Mouse (Mus musculus) brown adipose tissue, adult 24 weeks (tissue): Measurements from ENCODE around the gene Otos. TPM values are rescaled to one million over a fixed set of nuclear protein-coding genes. Genes with fewer than 3 reads are reported as not detected.

Source experiments
- H3K27ac ChIP-seq: fragments of 200-500 bp; replicated peaks from 2 replicates; pipeline ENCODE4 v1.5.1; 2012; ENCODE audit warnings: low read depth, mild to moderate bottlenecking, low read length
- H3K4me1 ChIP-seq: fragments of 200-500 bp; 2 replicates; pipeline ENCODE4 v1.6.1; 2012; ENCODE audit warnings: low read length, mixed read lengths; ENCODE audit not compliant: control insufficient read depth, insufficient read depth, insufficient read length
- H3K4me3 ChIP-seq: fragments of 200-500 bp; 2 replicates; pipeline ENCODE4 v1.5.1; 2012; ENCODE audit warnings: low read depth, mild to moderate bottlenecking, low read length, moderate library complexity; ENCODE audit not compliant: insufficient read depth
- polyA plus RNA-seq: library from polyadenylated mRNA; stranded (reverse); fragments of >200 nt; gene quantifications from 2 replicates; pipeline ENCODE4 v1.2.4, GENCODE M21; 2012; ENCODE audit not compliant: missing spikeins, insufficient read depth, insufficient read length

The Otos gene
- polyA plus RNA-seq, 1 experiment = not detected

DNA sequence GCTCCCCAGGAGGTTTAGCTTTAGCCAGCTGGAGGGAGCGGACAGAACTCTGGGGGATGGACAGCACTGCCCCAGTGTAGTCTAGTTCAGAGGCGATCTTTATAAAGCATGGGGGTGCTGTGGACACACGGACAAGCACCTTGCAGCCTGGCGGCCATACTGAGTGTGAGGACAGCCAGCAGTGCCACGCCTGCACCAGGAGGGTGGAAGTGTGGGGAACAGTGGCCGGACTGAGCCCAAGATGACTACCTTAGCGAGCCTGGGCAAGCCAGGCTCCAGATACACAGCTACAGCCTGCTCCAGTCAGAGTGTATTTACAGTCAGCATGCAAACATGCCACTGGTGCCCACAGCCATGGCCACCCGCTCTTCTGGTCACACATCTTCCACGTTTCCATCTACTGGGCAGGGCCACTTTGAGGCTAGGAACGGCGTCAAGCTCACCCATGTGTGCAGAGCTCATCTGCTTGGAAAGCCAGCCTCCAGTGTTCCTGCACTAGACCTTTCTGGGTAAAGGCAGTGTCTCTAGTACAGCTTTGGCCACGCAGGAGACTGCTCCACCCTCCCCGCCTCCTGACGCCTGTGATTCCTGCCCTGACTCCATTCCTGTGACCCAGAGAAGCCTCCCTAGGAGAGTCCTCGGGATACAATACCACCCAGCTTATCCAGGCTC is 11.0 kb downstream of the Otos start:
- no peak overlapping the region for H3K4me3 ChIP-seq
- peaks cover 15% of the 10 kb centered on the region for H3K4me1 ChIP-seq
- H3K27ac ChIP-seq = no peak overlapping the region

DNA sequence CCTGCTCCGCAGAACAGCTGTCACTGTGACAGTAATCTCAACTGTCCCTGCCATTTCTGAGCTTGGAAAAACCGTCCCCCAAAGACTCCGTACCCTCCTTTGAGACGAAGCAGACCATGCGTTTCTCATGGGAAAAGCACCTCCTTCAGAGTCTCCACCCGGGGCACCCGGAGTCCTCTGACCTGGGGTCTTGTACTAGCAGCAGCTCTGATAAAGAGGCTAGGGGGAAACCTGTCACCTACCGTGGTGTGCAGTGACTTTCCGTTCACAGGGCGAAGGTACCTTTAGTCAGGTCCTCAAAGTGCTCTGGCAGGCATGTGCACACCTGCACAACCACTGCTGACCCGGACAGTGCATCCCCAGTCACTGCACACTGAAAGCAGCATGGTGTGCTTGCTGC is 12.0 kb downstream of the Otos start:
- Histone ChIP-seq H3K4me3 (no peak overlapping the region), H3K27ac (no peak overlapping the region), H3K4me1 (peaks cover 12% of the 10 kb centered on the region)

DNA sequence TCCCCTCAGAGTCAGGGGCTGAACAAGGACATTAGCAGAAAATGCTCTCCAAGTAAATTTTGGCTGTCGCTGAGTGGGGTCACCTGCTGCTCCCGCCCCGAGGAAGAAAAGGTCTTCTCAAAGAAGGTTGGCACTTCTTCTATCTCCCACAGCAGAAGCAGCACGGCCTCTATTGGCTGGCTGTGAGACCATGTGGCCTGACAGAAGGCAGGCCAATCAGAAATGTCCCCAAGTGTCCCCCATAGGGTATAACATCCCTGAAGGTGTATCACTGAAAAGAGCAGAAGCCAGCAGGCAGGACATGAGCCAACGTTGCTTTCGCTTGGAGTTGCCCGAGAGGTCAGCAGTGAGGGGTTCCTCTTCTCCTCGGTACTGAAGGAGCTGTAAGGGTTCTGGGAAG is 12.6 kb downstream of the Otos start:
- H3K4me1 ChIP-seq = peaks cover 11% of the 10 kb centered on the region
- no peak overlapping the region for H3K4me3 ChIP-seq
- H3K27ac ChIP-seq = no peak overlapping the region

DNA sequence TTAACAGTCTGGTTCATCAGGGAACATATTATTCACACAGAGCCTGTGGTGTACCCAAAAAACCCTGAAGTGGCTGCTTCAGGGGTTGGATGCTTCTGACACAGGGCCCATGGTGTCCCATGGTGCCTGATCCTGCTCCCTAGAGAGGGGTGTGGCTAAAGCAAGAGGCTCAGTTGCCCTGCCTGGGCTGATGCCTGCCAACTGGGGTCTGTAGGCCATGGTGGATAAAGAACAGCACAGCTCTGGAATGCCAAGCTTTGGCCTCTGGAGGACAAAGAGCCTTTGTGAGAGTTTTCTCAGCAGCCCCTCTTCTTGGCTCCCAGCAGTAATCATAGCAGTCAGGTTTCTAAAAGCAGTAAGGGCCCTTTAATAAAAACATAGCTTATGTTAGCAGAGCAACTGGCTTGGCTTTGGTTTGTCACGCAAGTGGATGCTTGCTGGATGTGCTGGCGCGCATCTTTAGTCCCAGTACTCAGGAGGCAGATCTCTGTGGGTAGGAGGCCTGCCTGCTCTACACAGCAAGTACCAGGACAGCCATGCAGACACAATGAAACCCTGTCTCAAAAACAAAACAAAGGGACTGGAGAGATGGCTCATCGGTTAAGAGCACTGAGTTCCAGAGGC is 13.6 kb downstream of the Otos start:
- Histone ChIP-seq H3K4me3 (no peak overlapping the region), H3K4me1 (peaks cover 1% of the 10 kb centered on the region; the same call in 1 of the 2 replicates), H3K27ac (no peak overlapping the region)

DNA sequence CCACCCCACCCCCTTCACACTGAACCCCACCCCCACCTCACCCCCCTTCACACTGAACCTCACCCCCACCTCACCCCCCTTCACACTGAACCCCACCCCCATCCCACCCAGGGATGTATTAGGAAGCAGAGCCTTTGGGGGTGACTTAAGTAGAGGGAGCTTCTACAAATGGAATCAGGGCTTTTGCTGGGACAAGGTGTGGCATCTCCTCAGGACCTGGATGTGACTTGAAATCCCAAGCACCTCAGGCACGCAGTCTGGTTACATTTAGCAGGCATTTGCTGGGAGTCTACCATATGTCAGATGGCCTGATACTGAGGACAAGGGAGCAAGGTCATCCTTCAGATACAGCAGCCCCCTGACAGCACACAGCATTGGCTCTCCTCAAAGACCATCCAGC is 14.1 kb downstream of the Otos start:
- Histone ChIP-seq H3K4me1 (no peaks in the 10 kb centered on the region), H3K4me3 (no peak overlapping the region), H3K27ac (no peak overlapping the region)

DNA sequence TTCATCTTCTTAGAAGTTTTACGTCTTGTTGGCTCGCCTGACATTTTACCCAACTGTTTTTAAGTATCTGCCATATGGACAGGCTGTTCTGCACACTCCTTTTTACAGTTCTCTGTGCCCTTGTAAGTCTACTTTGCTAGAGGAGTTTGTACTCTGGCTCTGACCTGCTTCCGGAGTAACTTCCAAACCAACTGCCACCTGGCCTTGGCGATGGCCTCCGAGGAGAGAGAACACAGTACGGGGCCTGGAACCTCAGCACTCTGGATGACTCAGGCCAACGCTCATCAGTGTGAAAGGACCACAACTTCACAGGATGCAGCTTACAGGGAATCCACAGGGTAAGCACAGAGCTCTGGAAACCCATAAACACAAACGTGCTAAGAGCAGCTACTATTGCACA is 14.9 kb downstream of the Otos start:
- no peaks in the 10 kb centered on the region for H3K4me1 ChIP-seq
- H3K27ac ChIP-seq = no peak overlapping the region
- H3K4me3 ChIP-seq = no peak overlapping the region

DNA sequence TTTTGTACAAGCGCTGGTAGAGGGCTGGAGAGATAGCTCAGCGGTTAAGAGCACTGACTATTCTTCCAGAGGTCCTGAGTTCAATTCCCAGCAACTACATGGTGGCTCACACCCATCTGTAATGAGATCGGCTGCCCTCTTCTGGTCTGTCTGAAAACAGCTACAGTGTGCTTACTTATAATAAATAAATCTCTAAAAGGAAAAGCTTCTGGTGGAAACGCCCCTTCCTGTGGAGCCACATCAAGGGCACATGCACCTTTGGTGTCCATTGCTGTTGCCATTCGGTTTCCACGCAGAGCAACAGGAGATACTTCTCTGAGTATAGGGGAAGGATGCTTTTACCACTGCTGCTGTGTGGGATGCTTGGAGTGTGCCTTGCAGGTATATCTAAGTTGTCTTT is 15.7 kb downstream of the Otos start:
- H3K27ac ChIP-seq = no peak overlapping the region
- no peak overlapping the region for H3K4me3 ChIP-seq
- no peaks in the 10 kb centered on the region for H3K4me1 ChIP-seq

DNA sequence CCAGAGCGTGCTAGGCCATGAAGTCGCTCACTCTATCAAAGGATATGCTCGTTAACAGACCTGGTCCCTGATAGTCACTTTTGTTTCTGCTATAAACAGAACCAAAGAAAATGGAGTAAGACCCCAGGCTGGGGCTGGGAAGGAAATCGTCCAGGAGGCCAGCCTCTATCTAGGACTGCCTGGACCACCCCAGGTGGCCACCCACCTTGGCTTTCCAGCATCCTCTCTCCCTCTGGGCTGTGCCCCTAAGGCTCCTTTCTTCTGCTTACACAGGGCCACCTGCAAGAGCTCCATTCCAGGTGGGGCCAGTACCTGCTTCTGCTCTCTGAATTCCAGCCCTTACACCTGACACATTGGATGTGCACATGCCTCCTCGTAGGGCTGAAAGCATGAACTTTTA is 16.4 kb downstream of the Otos start:
- Histone ChIP-seq H3K4me3 (no peak overlapping the region), H3K27ac (no peak overlapping the region), H3K4me1 (no peaks in the 10 kb centered on the region)

DNA sequence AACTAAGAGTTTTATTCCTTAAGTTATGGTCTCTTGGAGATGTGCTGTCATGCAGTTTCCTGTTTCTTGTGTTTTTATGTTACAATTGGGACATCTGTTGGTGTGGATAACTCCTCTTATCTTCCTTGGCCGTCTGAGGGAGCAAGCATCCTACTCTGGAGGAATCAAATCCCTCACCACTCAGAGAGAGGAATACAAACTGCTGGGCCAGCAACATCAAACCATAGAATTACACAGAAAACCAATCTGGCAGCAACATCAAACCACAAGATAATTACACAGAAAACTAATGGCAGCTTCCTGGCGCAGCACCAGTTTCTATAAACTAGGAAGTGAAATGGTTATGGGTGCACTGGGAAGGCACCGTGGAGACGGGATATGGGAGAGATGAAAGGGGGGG is 20.4 kb downstream of the Otos start:
- Histone ChIP-seq H3K27ac (no peak overlapping the region), H3K4me1 (no peaks in the 10 kb centered on the region), H3K4me3 (no peak overlapping the region)

DNA sequence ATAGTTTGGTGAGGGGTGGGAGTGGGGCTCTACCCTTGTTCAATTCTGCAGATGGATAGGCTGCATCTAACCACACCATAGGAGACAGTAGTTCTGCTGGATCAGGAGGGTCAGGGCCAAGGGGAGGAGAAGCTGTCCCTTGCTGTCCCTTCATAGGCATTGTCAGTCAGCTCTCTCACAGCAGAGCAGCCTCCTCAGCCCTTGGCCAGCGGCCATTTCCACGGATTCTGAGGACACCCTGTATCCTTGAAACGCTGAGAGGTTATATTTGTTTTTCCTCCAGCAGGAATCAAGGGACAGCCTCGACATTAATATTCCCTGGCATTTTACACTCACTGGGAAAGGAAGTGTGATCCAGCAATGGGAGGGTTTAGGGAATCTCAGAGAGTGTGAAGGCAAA is 30.3 kb downstream of the Otos start:
- Histone ChIP-seq H3K4me3 (no peak overlapping the region), H3K27ac (no peak overlapping the region), H3K4me1 (no peaks in the 10 kb centered on the region)

DNA sequence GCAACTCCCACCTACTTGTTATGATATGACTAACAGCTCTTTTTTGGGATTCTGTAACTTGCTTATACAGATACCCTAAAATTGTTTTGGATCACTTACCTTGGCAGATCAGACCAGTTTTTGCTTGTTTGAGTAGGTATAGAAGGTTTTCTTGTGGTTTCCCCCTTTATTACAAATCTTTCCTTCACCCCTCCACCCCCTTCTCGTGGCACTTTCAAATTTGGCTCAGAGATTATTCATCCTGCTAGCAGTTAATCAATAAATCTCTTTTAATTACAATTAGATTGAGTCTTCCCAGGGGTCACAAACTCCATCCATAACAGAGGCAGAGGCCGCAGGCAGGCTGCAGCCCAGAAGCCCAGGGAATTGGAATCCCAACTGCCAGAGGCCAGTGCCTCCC is 31.2 kb downstream of the Otos start, which contains the start of gene Olfr12:
Gene Olfr12, plus strand, starts transcription at position 301 of the 400 bp plus-strand sequence.
- no peak within 1 kb of the TSS for H3K4me3 ChIP-seq
- no peaks in the 10 kb centered on the region for H3K4me1 ChIP-seq
- no peak within 1 kb of the TSS for H3K27ac ChIP-seq

DNA sequence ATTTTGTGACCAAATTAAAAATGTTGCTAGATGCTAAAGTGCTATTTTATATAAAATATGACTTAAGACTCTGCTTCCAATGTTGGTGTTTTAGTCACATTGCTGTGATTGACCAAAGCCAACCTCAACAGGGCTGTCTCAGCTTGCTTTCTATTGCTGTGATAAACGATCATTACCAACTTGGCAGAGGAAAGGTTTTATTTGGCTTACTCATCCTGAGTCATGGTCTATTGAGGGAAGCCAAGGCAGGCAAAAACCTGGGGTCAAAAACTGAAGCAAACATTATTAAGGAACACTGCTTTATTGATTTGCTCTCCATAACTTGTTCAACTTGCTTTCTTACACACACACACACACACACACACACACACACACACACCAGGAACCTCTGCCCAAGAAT is 32.6 kb downstream of the Otos start:
- no peak overlapping the region for H3K4me3 ChIP-seq
- no peaks in the 10 kb centered on the region for H3K4me1 ChIP-seq
- H3K27ac ChIP-seq = no peak overlapping the region

DNA sequence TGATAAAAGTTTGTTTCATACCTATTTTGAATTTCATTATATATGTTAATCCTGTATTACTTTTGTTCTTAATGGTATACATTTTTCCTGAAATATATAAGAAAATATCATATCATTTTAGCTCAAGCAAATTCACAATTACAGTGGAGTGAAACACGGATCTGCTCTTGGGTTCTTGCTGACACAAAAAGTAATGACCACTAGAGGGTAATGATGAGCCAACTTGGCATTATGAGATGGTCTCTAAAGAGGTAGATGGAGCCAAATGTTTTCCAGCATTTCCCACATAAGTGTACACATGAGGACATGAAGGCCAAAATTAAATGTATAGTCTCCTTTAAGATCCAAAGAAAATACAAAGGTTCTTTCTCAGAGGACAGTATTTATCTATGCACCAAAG is 34.1 kb downstream of the Otos start:
- no peaks in the 10 kb centered on the region for H3K4me1 ChIP-seq
- H3K4me3 ChIP-seq = no peak overlapping the region
- H3K27ac ChIP-seq = no peak overlapping the region

DNA sequence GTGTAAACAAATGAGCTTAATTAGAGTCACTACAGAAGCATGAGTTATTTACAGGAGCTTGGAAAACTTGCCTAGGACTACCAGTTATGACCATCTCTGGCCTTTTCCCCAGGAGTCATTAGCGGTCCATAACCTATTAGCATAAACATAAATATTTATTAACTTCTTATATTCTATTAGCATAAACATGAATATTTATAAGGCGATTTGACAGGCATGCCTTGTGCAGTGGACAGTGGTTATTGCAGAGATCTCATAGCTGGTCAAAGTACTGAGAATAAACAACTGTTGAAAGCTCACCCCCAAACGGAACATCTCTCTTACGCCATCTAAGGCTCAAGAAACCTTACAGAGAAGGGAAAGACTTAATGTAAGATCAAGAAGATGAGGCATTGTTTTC is 35.5 kb downstream of the Otos start:
- H3K27ac ChIP-seq = no peak overlapping the region

DNA sequence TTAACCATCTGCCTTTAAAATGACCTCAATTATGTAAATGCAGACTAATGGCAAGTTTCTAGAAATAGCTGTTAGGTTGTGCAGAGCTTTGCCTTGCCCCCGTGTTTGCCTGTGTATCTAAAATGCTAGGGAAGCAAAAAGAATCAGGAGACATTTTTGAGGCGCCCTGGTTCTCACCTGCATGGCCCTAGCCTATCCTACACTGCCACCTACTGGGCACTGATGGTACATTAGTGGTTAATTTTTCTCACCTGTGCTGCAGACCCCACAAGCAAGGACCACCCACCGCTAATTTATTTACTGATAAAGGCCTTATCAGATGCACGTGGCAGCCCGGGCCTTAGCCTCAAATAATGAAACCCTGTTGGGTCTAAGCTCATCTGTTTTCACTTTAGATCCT is 37.6 kb downstream of the Otos start:
- H3K27ac ChIP-seq = no peak overlapping the region
- H3K4me3 ChIP-seq = no peak overlapping the region
- no peaks in the 10 kb centered on the region for H3K4me1 ChIP-seq

More for the DNA sequence above, 35.5 kb downstream of the Otos start:
- no peaks in the 10 kb centered on the region for H3K4me1 ChIP-seq
- no peak overlapping the region for H3K4me3 ChIP-seq

DNA sequence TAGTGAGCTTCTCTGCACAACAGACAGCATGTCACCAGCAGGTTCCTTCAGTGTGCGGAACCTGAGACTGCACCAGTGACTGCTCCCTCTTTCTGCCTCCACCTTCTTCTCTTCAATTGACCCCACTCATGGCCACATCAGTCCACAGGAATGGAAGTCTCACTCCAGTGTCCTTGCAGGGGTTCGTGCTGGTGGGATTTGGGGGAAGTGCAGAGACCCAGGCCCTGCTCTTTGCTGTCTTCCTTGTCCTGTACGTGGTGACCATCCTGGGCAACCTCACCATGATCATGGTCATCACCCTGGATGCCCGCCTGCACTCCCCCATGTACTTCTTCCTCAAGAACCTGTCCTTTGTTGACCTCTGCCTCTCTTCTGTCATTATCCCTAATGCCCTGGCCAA is 40.9 kb downstream of the Otos start:
- Histone ChIP-seq H3K4me1 (no peaks in the 10 kb centered on the region), H3K27ac (no peak overlapping the region), H3K4me3 (no peak overlapping the region)
